Mouse (Mus musculus): ENCODE data around the gene Pmm1. TPM values are rescaled to one million over a fixed set of nuclear protein-coding genes. Genes with fewer than 3 reads are reported as not detected.

Gene Pmm1
- polyA plus RNA-seq, 1 experiment = 66.6 TPM

DNA sequence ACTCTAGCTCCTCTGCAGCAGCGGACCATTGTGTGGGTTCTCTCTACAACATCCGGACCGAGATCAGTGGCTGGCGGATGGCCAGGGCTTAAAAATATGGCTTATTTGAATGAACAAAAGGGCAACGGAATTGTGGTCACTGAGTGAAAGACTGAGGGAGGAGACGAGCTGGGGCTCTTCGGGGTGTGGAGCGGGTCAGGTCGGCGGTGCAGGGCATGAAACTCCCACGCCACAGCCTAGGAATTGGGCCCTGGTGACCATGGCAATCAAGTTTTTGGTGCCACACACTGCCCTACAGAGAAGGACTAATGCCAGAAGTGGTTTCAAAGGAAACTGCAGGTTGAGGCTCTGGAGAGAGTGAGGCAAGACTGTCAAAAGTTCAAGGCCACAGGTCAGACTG lies 32.5 kb downstream of the Pmm1 start:
- Histone ChIP-seq H3K79me3 (ENCODE audit: low read depth) (peaks cover 24% of the 10 kb centered on the region), H3K27me3 (ENCODE audit: control insufficient read depth, insufficient read depth, insufficient read length) (no peaks in the 10 kb centered on the region), H3K4me3 (ENCODE audit: insufficient read depth, poor library complexity, severe bottlenecking) (no peak overlapping the region), H3K36me3 (ENCODE audit: control insufficient read depth, insufficient read depth) (peaks cover 11% of the 10 kb centered on the region), H3K79me2 (ENCODE audit: control insufficient read depth, insufficient read depth) (peaks cover 26% of the 10 kb centered on the region), H3ac (ENCODE audit: control insufficient read depth, insufficient read length, low read depth) (no peak overlapping the region)
- TF ChIP-seq MAX (IDR thresholded peaks at IDR 0.05) = no peak
- TF ChIP-seq MYOD1 (IDR thresholded peaks at IDR 0.05; ENCODE audit: control insufficient read depth, insufficient read length, low read depth) = no peak
- TF ChIP-seq MYOG (IDR thresholded peaks at IDR 0.05; ENCODE audit: control insufficient read depth, extremely low read depth, insufficient read length) = no peak
- no peak for TF ChIP-seq CTCF (IDR thresholded peaks at IDR 0.05; ENCODE audit: control insufficient read depth, insufficient read depth, insufficient read length)
- TF ChIP-seq CEBPB (IDR thresholded peaks at IDR 0.05; ENCODE audit: low read depth) = no peak
- TF ChIP-seq USF1 (IDR thresholded peaks at IDR 0.05; ENCODE audit: low read depth) = no peak
- TF ChIP-seq FOSL1 (IDR thresholded peaks at IDR 0.05; ENCODE audit: insufficient read depth, low read length, poor library complexity, severe bottlenecking) = no peak

DNA sequence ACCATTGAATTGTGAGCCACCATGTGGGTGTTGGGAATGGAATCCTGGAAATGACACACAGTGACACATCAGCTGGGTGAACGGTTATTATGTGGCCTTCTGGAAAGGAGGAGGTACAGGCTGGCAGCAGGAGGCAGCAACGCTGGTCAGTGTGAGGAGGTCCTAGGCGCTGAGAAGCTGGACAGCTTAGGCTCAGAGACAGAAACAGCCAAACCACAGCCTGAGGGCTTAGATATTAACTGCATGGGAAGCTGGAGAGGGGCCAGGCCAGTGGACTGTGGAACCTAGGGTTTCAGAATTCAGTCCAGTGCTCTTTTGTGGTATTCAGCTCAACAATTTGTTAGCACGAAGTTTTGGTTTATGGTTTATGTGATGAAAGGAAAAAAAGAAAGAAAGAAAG lies 33.0 kb downstream of the Pmm1 start:
- peaks cover 26% of the 10 kb centered on the region for H3K79me3 ChIP-seq (ENCODE audit: low read depth)
- H3K27me3 ChIP-seq (ENCODE audit: control insufficient read depth, insufficient read depth, insufficient read length) = no peaks in the 10 kb centered on the region
- no peak for TF ChIP-seq USF1 (IDR thresholded peaks at IDR 0.05; ENCODE audit: low read depth)
- no peak for TF ChIP-seq MYOG (IDR thresholded peaks at IDR 0.05; ENCODE audit: control insufficient read depth, extremely low read depth, insufficient read length)
- no peak for TF ChIP-seq CTCF (IDR thresholded peaks at IDR 0.05; ENCODE audit: control insufficient read depth, insufficient read depth, insufficient read length)
- no peak for TF ChIP-seq CEBPB (IDR thresholded peaks at IDR 0.05; ENCODE audit: low read depth)
- TF ChIP-seq MYOD1 (IDR thresholded peaks at IDR 0.05; ENCODE audit: control insufficient read depth, insufficient read length, low read depth) = no peak
- no peak for TF ChIP-seq FOSL1 (IDR thresholded peaks at IDR 0.05; ENCODE audit: insufficient read depth, low read length, poor library complexity, severe bottlenecking)
- no peak for TF ChIP-seq MAX (IDR thresholded peaks at IDR 0.05)
- H3K36me3 ChIP-seq (ENCODE audit: control insufficient read depth, insufficient read depth) = peaks cover 15% of the 10 kb centered on the region
- H3ac ChIP-seq (ENCODE audit: control insufficient read depth, insufficient read length, low read depth) = no peak overlapping the region
- H3K79me2 ChIP-seq (ENCODE audit: control insufficient read depth, insufficient read depth) = peaks cover 31% of the 10 kb centered on the region
- no peak overlapping the region for H3K4me3 ChIP-seq (ENCODE audit: insufficient read depth, poor library complexity, severe bottlenecking)

DNA sequence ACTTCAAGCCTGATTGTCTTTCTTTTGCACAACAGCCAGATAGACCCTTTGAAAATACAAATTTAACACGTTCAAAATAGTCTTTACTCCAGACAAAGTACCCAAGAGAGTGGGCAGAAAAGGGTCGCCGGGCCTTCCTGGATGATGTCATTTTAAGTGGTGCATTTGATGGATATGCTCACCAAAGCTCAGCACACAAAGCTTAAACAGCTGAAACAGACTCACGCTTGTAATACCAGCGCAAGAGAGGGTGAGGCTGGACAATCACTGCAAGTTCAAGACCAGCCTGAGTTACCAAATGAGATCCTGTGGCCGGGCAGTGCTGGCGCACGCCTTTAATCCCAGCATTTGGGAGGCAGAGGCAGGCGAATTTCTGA lies 34.3 kb downstream of the Pmm1 start:
- peaks cover 22% of the 10 kb centered on the region for H3K36me3 ChIP-seq (ENCODE audit: control insufficient read depth, insufficient read depth)
- no peak for TF ChIP-seq FOSL1 (IDR thresholded peaks at IDR 0.05; ENCODE audit: insufficient read depth, low read length, poor library complexity, severe bottlenecking)
- no peak for TF ChIP-seq USF1 (IDR thresholded peaks at IDR 0.05; ENCODE audit: low read depth)
- no peak for TF ChIP-seq CEBPB (IDR thresholded peaks at IDR 0.05; ENCODE audit: low read depth)
- TF ChIP-seq MYOD1 (IDR thresholded peaks at IDR 0.05; ENCODE audit: control insufficient read depth, insufficient read length, low read depth) = no peak
- TF ChIP-seq CTCF (IDR thresholded peaks at IDR 0.05; ENCODE audit: control insufficient read depth, insufficient read depth, insufficient read length) = no peak
- no peak for TF ChIP-seq MAX (IDR thresholded peaks at IDR 0.05)
- TF ChIP-seq MYOG (IDR thresholded peaks at IDR 0.05; ENCODE audit: control insufficient read depth, extremely low read depth, insufficient read length) = no peak
- no peak overlapping the region for H3ac ChIP-seq (ENCODE audit: control insufficient read depth, insufficient read length, low read depth)
- H3K79me3 ChIP-seq (ENCODE audit: low read depth) = peaks cover 26% of the 10 kb centered on the region
- H3K4me3 ChIP-seq (ENCODE audit: insufficient read depth, poor library complexity, severe bottlenecking) = no peak overlapping the region
- H3K79me2 ChIP-seq (ENCODE audit: control insufficient read depth, insufficient read depth) = peaks cover 44% of the 10 kb centered on the region
- H3K27me3 ChIP-seq (ENCODE audit: control insufficient read depth, insufficient read depth, insufficient read length) = no peaks in the 10 kb centered on the region

DNA sequence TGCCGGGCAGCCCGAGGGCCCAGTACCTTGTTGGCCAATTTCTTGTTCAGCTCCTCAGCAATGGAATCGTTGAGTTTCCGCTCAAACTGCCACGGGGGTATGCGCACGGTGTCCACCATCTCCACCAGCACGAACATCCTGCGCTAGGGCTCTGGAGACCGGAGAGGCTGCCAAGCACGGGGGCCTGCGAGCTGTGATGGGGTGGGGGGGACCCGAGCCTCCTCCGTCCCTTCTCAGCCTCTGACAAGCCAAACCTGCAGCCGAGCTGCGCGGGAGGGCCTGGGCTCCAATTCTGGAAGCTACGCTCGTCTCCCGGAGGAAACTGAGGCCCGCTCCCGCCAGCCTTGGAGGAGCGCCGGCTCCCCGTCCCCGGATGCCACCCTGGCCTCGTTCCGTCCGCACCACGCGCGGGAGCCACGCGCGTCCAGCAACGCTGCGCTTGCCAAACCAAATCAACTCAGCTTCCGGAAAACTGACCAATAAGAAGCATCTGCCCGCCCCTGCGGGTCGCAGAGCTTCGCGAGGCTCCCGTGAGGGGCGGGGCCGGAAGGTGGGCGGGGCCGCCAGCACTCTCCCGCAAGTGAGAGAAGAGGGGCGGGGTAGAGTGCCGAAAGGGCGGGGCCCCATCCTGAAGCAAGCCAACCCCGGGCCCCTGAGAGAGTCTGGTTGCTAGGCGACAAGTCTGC lies 34.8 kb downstream of the Pmm1 start, which contains the start of gene Polr3h:
Gene Polr3h (minus strand): TSS at position 481 of the 686 bp plus-strand sequence.
- H3ac ChIP-seq (ENCODE audit: control insufficient read depth, insufficient read length, low read depth) = peak within 1 kb of the TSS; percentile 76
- no peak for TF ChIP-seq CTCF (IDR thresholded peaks at IDR 0.05; ENCODE audit: control insufficient read depth, insufficient read depth, insufficient read length)
- TF ChIP-seq MAX (IDR thresholded peaks at IDR 0.05) = peak; percentile 100
- no peak for TF ChIP-seq MYOD1 (IDR thresholded peaks at IDR 0.05; ENCODE audit: control insufficient read depth, insufficient read length, low read depth)
- no peak for TF ChIP-seq CEBPB (IDR thresholded peaks at IDR 0.05; ENCODE audit: low read depth)
- no peaks in the 10 kb centered on the region for H3K27me3 ChIP-seq (ENCODE audit: control insufficient read depth, insufficient read depth, insufficient read length)
- H3K79me2 ChIP-seq (ENCODE audit: control insufficient read depth, insufficient read depth) = peaks cover 50% of the 10 kb centered on the region
- peaks cover 26% of the 10 kb centered on the region for H3K79me3 ChIP-seq (ENCODE audit: low read depth)
- H3K36me3 ChIP-seq (ENCODE audit: control insufficient read depth, insufficient read depth) = peaks cover 23% of the 10 kb centered on the region
- peak within 1 kb of the TSS; percentile 76 for H3K4me3 ChIP-seq (ENCODE audit: insufficient read depth, poor library complexity, severe bottlenecking)

DNA sequence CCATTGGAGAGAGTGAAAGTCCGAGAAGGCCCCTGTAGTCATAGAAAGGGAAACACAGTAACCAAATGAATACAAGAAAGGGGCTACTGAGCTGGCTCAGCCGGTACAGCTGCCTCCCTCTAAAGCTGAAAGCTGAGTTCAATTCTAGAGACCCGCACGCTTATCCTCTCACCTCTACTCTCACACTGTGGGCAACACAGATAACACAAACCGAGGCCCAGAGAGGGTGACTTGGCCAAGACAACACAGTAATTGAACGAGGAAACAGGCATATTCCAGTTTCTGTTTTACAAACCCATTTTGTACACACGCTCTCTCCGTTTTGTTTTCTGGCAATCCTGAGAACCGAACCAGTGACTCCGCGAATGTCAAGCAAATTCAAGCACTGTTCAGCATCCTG lies 35.8 kb downstream of the Pmm1 start:
- Histone ChIP-seq H3K4me3 (ENCODE audit: insufficient read depth, poor library complexity, severe bottlenecking) (peak overlapping the region; percentile 76), H3K36me3 (ENCODE audit: control insufficient read depth, insufficient read depth) (peaks cover 29% of the 10 kb centered on the region), H3ac (ENCODE audit: control insufficient read depth, insufficient read length, low read depth) (no peak overlapping the region), H3K79me2 (ENCODE audit: control insufficient read depth, insufficient read depth) (peaks cover 53% of the 10 kb centered on the region), H3K27me3 (ENCODE audit: control insufficient read depth, insufficient read depth, insufficient read length) (no peaks in the 10 kb centered on the region), H3K79me3 (ENCODE audit: low read depth) (peaks cover 26% of the 10 kb centered on the region)
- no peak for TF ChIP-seq MYOG (IDR thresholded peaks at IDR 0.05; ENCODE audit: control insufficient read depth, extremely low read depth, insufficient read length)
- no peak for TF ChIP-seq USF1 (IDR thresholded peaks at IDR 0.05; ENCODE audit: low read depth)
- TF ChIP-seq FOSL1 (IDR thresholded peaks at IDR 0.05; ENCODE audit: insufficient read depth, low read length, poor library complexity, severe bottlenecking) = no peak
- no peak for TF ChIP-seq CTCF (IDR thresholded peaks at IDR 0.05; ENCODE audit: control insufficient read depth, insufficient read depth, insufficient read length)
- no peak for TF ChIP-seq MAX (IDR thresholded peaks at IDR 0.05)
- no peak for TF ChIP-seq MYOD1 (IDR thresholded peaks at IDR 0.05; ENCODE audit: control insufficient read depth, insufficient read length, low read depth)
- no peak for TF ChIP-seq CEBPB (IDR thresholded peaks at IDR 0.05; ENCODE audit: low read depth)

Data from C2C12 (cell line).